ENCODE assay signal across 8 mouse cellular contexts in genomic region chr10:88356114-88356982, GRCm38 (mm10). TPM values are rescaled to one million over a fixed set of nuclear protein-coding genes. Genes with fewer than 3 reads are reported as not detected.
DNase-seq lines count a peak whose midpoint lies in the region; ATAC-seq and TF ChIP-seq lines count a peak whose summit lies in the region.

No protein-coding gene starts in this region.

- TF ChIP-seq POLR2A in myocyte (IDR thresholded peaks at IDR 0.05; ENCODE audit: insufficient read length, low read depth), result no peak

- WGBS in embryonic facial prominence, embryonic 10.5 days, result 8% methylated on average over 21 of the region's 21 CpGs

- no peaks in the 10 kb centered on the region for H3K36me3 ChIP-seq in embryonic facial prominence, embryonic 10.5 days (replicated peaks)
- H3K36me3 ChIP-seq in myocyte (ENCODE audit: control insufficient read depth, insufficient read depth), result no peaks in the 10 kb centered on the region

- peak; percentile 49 for ATAC-seq in inflammation-experienced regulatory T-cells, adult 6 months
- no peak for ATAC-seq in erythroid progenitor cell, adult 5-6 weeks (replicated peaks; ENCODE audit: low FRiP score, poor library complexity, severe bottlenecking)

- peak overlapping the region; percentile 16 for H3ac ChIP-seq in myocyte (ENCODE audit: control insufficient read depth, insufficient read length)

- peaks cover 38% of the 10 kb centered on the region for H3K27me3 ChIP-seq in embryonic facial prominence, embryonic 10.5 days (replicated peaks; ENCODE audit: low read depth, poor library complexity, severe bottlenecking)
- H3K27me3 ChIP-seq in myocyte (ENCODE audit: control insufficient read depth, insufficient read depth, insufficient read length), result no peaks in the 10 kb centered on the region

- intact Hi-C loops in left cerebral cortex, adult 2 months (cut with DNase I), result no loop called here
- intact Hi-C loops in left cerebral cortex, postnatal 10 days (cut with DNase I), result no loop called here

- no peaks in the 10 kb centered on the region for H3K79me2 ChIP-seq in myocyte (ENCODE audit: control insufficient read depth, insufficient read depth)

- peaks cover 3% of the 10 kb centered on the region; the same call in 1 of the 2 replicates for H3K9me3 ChIP-seq in embryonic facial prominence, embryonic 10.5 days

- H3K4me2 ChIP-seq in myocyte (ENCODE audit: low read depth), result peak overlapping the region; percentile 95

- H3K4me3 ChIP-seq in left cerebral cortex, adult 2 months, result peak overlapping the region; percentile 68
- peak overlapping the region; percentile 69 for H3K4me3 ChIP-seq in embryonic facial prominence, embryonic 10.5 days
- H3K4me3 ChIP-seq in myocyte, result peak overlapping the region; percentile 42

- H3K27ac ChIP-seq in left cerebral cortex, adult 2 months, result no peak overlapping the region; the same call in 1 of the 2 replicates
- peak overlapping the region; percentile 71 for H3K27ac ChIP-seq in embryonic facial prominence, embryonic 10.5 days (replicated peaks)

- no peak for TF ChIP-seq CTCF in left cerebral cortex, adult 2 months (IDR thresholded peaks at IDR 0.05)

- DNase-seq in left cerebral cortex, adult 2 months (ENCODE audit: extremely low spot score in 1 of 2, low spot score in 2 of 2), result no peak
- no peak for DNase-seq in left cerebral cortex, postnatal 10 days (ENCODE audit: extremely low spot score in 1 of 2, low spot score in 2 of 2)
- no peak for DNase-seq in embryonic facial prominence, embryonic 10.5 days (ENCODE audit: low spot score)
- DNase-seq in spleen, postnatal 36 days (ENCODE audit: low spot score in 2 of 2), result no peak
- DNase-seq in frontal cortex, postnatal 14 days (ENCODE audit: low spot score in 2 of 2), result no peak

- H3K4me1 ChIP-seq in embryonic facial prominence, embryonic 10.5 days, result peaks cover 11% of the 10 kb centered on the region

TF ChIP-seq in myocyte, 11 proteins besides CTCF, POLR2A, EP300 and RAD21:
- TF ChIP-seq MAX (IDR thresholded peaks at IDR 0.05; ENCODE audit: low read depth), result no peak
- TF ChIP-seq MYOG (IDR thresholded peaks at IDR 0.05; ENCODE audit: control insufficient read depth in 1 of 3, insufficient read depth in 1 of 3, insufficient read length in 2 of 3, low read depth in 2 of 3), result peak in 1 of 3 experiments; percentile 25

RNA-seq across cellular contexts. Expression of gene Dram1, which starts 22.5 kb away (rescaled TPM):
- 1 to 10 TPM; 1.1 to 1.2 TPM for total RNA-seq in left cerebral cortex, adult 2 months (2021)
- 1 to 10 TPM in 1 of 2 experiments, under 1 TPM in 1; 0.94 to 1.6 TPM for total RNA-seq in left cerebral cortex, postnatal 10 days (2021)
- 0.29 and 0.39 TPM in 2 replicates for polyA plus RNA-seq in embryonic facial prominence, embryonic 10.5 days (2016; fragmentation: Nextera tagmentation; extraction: Ambion mirVana)
- 1 to 10 TPM; 1.3 to 1.8 (median 1.7) TPM for polyA plus RNA-seq in inflammation-experienced regulatory T-cells, adult 6 months (2017; shearing (Covaris generic))
- polyA plus RNA-seq in myocyte (2012; fragmentation: generic; extraction: Trizol), result 1.7 TPM
- 8.3 and 10.9 TPM in 2 replicates for total RNA-seq in erythroid progenitor cell, adult 5-6 weeks (2015; ENCODE audit: low replicate concordance)
- total RNA-seq in erythroid progenitor cell, adult 5-6 weeks (2017; ENCODE audit: low replicate concordance), result 4.1 and 5.9 TPM in 2 replicates

RNA-seq across cellular contexts. Expression of gene Gnptab, which starts 22.6 kb away (rescaled TPM):
- 10 to 100 TPM; 66.9 to 73.3 TPM for total RNA-seq in left cerebral cortex, adult 2 months (2021)
- 100 to 1,000 TPM; 101 to 102 TPM for total RNA-seq in left cerebral cortex, postnatal 10 days (2021)
- polyA plus RNA-seq in embryonic facial prominence, embryonic 10.5 days (2016; fragmentation: Nextera tagmentation; extraction: Ambion mirVana), result 8.4 and 9.0 TPM in 2 replicates
- polyA plus RNA-seq in inflammation-experienced regulatory T-cells, adult 6 months (2017; shearing (Covaris generic)), result 1 to 10 TPM; 6.5 to 9.1 (median 6.8) TPM
- 4.6 TPM for polyA plus RNA-seq in myocyte (2012; fragmentation: generic; extraction: Trizol)
- total RNA-seq in erythroid progenitor cell, adult 5-6 weeks (2015; ENCODE audit: low replicate concordance), result 10.1 TPM in 2 replicates
- total RNA-seq in erythroid progenitor cell, adult 5-6 weeks (2017; ENCODE audit: low replicate concordance), result 5.9 and 11.0 TPM in 2 replicates

Comparison
In these comparisons a context has a peak if more than half of its experiments do, and no peak if none do; other contexts are left out.
1. RNA of gene Gnptab, which starts 22.6 kb away (total RNA-seq): 101 to 102 TPM in left cerebral cortex, postnatal 10 days and 66.9 to 73.3 TPM in left cerebral cortex, adult 2 months; 5.9 to 11.0 TPM in erythroid progenitor cell, adult 5-6 weeks; every median in the first group is over 4 times any median in the second.
2. Peak in every context shown above with its lines, with median percentiles within 50 percentile points of each other: H3K4me3 ChIP-seq.